ENCODE assay signal across 30 mouse cellular contexts in genomic region chr3:52931956-52932355, GRCm38 (mm10).
A peak's percentile ranks its signal among the peaks of the same experiment; 100 is the strongest.
DNase-seq lines count a peak whose midpoint lies in the region; ATAC-seq and TF ChIP-seq lines count a peak whose summit lies in the region.
"Had no signal": no experiment of that assay in that cellular context is flagged by ENCODE, and none has a peak within 500 bp of the region (broad histone marks: within the 10 kb centered on the region; RNA-seq: fewer than 3 reads in every experiment).

No protein-coding gene starts in this region.

- no peak for ATAC-seq in heart, postnatal 0 days (ENCODE audit: insufficient read depth, low read depth)
- no peak for ATAC-seq in hindbrain, embryonic 13.5 days (ENCODE audit: low FRiP score)
- ATAC-seq: forebrain, embryonic 15.5 days; hindbrain, embryonic 16.5 days; intestine, embryonic 15.5 days; Patski had no signal

- no peaks in the 10 kb centered on the region for H3K4me1 ChIP-seq in heart, postnatal 0 days (ENCODE audit: control insufficient read depth, insufficient read depth)
- no peaks in the 10 kb centered on the region for H3K4me1 ChIP-seq in hindbrain, embryonic 13.5 days (replicated peaks)
- H3K4me1 ChIP-seq: embryonic facial prominence, embryonic 13.5 days; forebrain, embryonic 15.5 days; hindbrain, embryonic 12.5 days; intestine, embryonic 15.5 days had no signal

- intact Hi-C loops in heart, postnatal 14 days (cut with DNase I): no loop called here
- intact Hi-C loops in left cerebral cortex, postnatal 36 days (cut with DNase I): no loop called here

- no peak overlapping the region for H3K9ac ChIP-seq in heart, postnatal 0 days (replicated peaks; ENCODE audit: low read depth, low read length)
- H3K9ac ChIP-seq in hindbrain, embryonic 13.5 days: no peak overlapping the region
- H3K9ac ChIP-seq: embryonic facial prominence, embryonic 13.5 days; forebrain, embryonic 12.5 days; forebrain, embryonic 15.5 days; heart, embryonic 13.5 days; hindbrain, embryonic 12.5 days; intestine, embryonic 15.5 days had no signal

- no peak overlapping the region for H3K4me3 ChIP-seq in heart, postnatal 0 days (ENCODE audit: low read depth, low read length)
- no peak overlapping the region for H3K4me3 ChIP-seq in hindbrain, embryonic 13.5 days
- H3K4me3 ChIP-seq: embryonic facial prominence, embryonic 10.5 days; embryonic facial prominence, embryonic 13.5 days; erythroblast, embryonic 14.5 days; forebrain, embryonic 12.5 days; forebrain, embryonic 15.5 days; heart, adult 2 months; heart, embryonic 10.5 days; heart, embryonic 13.5 days; hindbrain, embryonic 12.5 days; intestine, embryonic 15.5 days had no signal

- H3K4me2 ChIP-seq in heart, postnatal 0 days (ENCODE audit: low read depth, low read length): no peak overlapping the region
- H3K4me2 ChIP-seq in hindbrain, embryonic 13.5 days: no peak overlapping the region
- H3K4me2 ChIP-seq: embryonic facial prominence, embryonic 13.5 days; forebrain, embryonic 12.5 days; forebrain, embryonic 15.5 days; heart, embryonic 13.5 days; hindbrain, embryonic 12.5 days; intestine, embryonic 15.5 days had no signal

- no peaks in the 10 kb centered on the region for H3K36me3 ChIP-seq in heart, postnatal 0 days (replicated peaks; ENCODE audit: control insufficient read depth, insufficient read depth, low read length)
- H3K36me3 ChIP-seq in hindbrain, embryonic 13.5 days: no peaks in the 10 kb centered on the region
- H3K36me3 ChIP-seq: embryonic facial prominence, embryonic 10.5 days; embryonic facial prominence, embryonic 13.5 days; forebrain, embryonic 12.5 days; forebrain, embryonic 15.5 days; G1E; heart, embryonic 10.5 days; heart, embryonic 13.5 days; hindbrain, embryonic 12.5 days; intestine, embryonic 15.5 days had no signal

- peak overlapping the region; percentile 22; the same call in 1 of the 2 replicates for H3K27ac ChIP-seq in heart, postnatal 0 days (ENCODE audit: low read depth)
- no peak overlapping the region for H3K27ac ChIP-seq in hindbrain, embryonic 13.5 days
- H3K27ac ChIP-seq: embryonic facial prominence, embryonic 10.5 days; embryonic facial prominence, embryonic 13.5 days; forebrain, embryonic 12.5 days; forebrain, embryonic 15.5 days; heart, adult 2 months; heart, embryonic 10.5 days; heart, embryonic 13.5 days; hindbrain, embryonic 12.5 days; intestine, embryonic 15.5 days had no signal

- H3K27me3 ChIP-seq in heart, postnatal 0 days (ENCODE audit: control insufficient read depth, insufficient read depth, low read length): no peaks in the 10 kb centered on the region
- 0 out of 2 replicates have a peak, but pooled peaks cover 3% of the 10 kb centered on the region for H3K27me3 ChIP-seq in hindbrain, embryonic 13.5 days
- H3K27me3 ChIP-seq: CH12.LX; forebrain, embryonic 12.5 days; forebrain, embryonic 15.5 days; heart, embryonic 13.5 days; hindbrain, embryonic 12.5 days; intestine, embryonic 15.5 days had no signal

- TF ChIP-seq EP300 in heart, postnatal 0 days (IDR thresholded peaks at IDR 0.05; ENCODE audit: low read depth): no peak

- no peak for DNase-seq in heart, postnatal 0 days (ENCODE audit: low spot score)
- no peak for DNase-seq in heart, postnatal 14 days
- DNase-seq in thymus, postnatal 14 days: peak; percentile 53
- peak; percentile 53 for DNase-seq in thymus, postnatal 4 days
- DNase-seq in left cerebral cortex, postnatal 36 days (ENCODE audit: low spot score in 2 of 2): no peak
- DNase-seq: adrenal gland, postnatal 10 days; adrenal gland, postnatal 36 days; B cell, adult 2 months; cerebellum, adult 11-12 months; cerebellum, adult 8-10 months; cerebellum, postnatal 10 days; cerebellum, postnatal 36 days; embryo, embryonic 11 days; gastrocnemius, postnatal 25 days; heart, adult 2 months; heart, postnatal 4 days had no signal

- 82% methylated on average over 2 of the region's 2 CpGs for WGBS in heart, postnatal 0 days
- WGBS in hindbrain, embryonic 13.5 days: 86% methylated on average over 2 of the region's 2 CpGs

- no peak for TF ChIP-seq CTCF in heart, postnatal 0 days (IDR thresholded peaks at IDR 0.05; ENCODE audit: low read depth)

- H3K9me3 ChIP-seq in heart, postnatal 0 days (replicated peaks; ENCODE audit: control insufficient read depth, low read length): no peaks in the 10 kb centered on the region
- no peaks in the 10 kb centered on the region for H3K9me3 ChIP-seq in hindbrain, embryonic 13.5 days
- H3K9me3 ChIP-seq: embryonic facial prominence, embryonic 10.5 days; embryonic facial prominence, embryonic 13.5 days; forebrain, embryonic 12.5 days; forebrain, embryonic 15.5 days; heart, embryonic 10.5 days; heart, embryonic 13.5 days; hindbrain, embryonic 12.5 days; intestine, embryonic 15.5 days had no signal

Comparison
In these comparisons a context has a peak if more than half of its experiments do, and no peak if none do; other contexts are left out.
1. DNase-seq: peak in thymus, postnatal 14 days (single experiment) and thymus, postnatal 4 days (single experiment); none in heart, postnatal 0 days (single experiment), heart, postnatal 14 days (0 of 2) and left cerebral cortex, postnatal 36 days (0 of 2).